Mouse (Mus musculus): ENCODE results near the gene Mtif3. TPM values are rescaled to one million over a fixed set of nuclear protein-coding genes. Genes with fewer than 3 reads are reported as not detected.

Gene Mtif3
- total RNA-seq (2023) = 1 to 10 TPM; 8.0 to 9.6 TPM

GRCm38 (mm10) chr5:146963118-146963936, at the start of gene Mtif3:
Gene Mtif3, minus strand, starts transcription at chr5:146963800.

GRCm38 (mm10) chr5:146948508-146949088, 15.0 kb downstream of the Mtif3 start, which contains the start of gene Gtf3a:
Gene Gtf3a, plus strand, starts transcription at chr5:146948657.

Other genes starting within 250 kb of the Mtif3 start
- gene Usp12, start 168.8 kb downstream of the Mtif3 start, total RNA-seq (2023) = 10 to 100 TPM; 23.4 to 26.5 TPM
- gene Rpl21, start 130.9 kb downstream of the Mtif3 start, total RNA-seq (2023) = 100 to 1,000 TPM; 208 to 210 TPM
- not detected for gene Rasl11a, start 118.7 kb downstream of the Mtif3 start, total RNA-seq (2023)
- 10 to 100 TPM; 15.9 to 20.7 TPM for gene Gtf3a, start 15.1 kb downstream of the Mtif3 start, total RNA-seq (2023)
- gene Lnx2, start 112.8 kb upstream of the Mtif3 start, total RNA-seq (2023) = 1 to 10 TPM; 4.1 to 6.1 TPM
- 10 to 100 TPM; 56.8 to 66.6 TPM for gene Polr1d, start 113.2 kb upstream of the Mtif3 start, total RNA-seq (2023)
- gene Gsx1, start 224.9 kb upstream of the Mtif3 start, total RNA-seq (2023) = not detected

All from neutrophil, adult 83 days (primary cell).